Mouse (Mus musculus) midbrain, postnatal 0 days (tissue): ENCODE data around the gene Dclre1c. TPM values are rescaled to one million over a fixed set of nuclear protein-coding genes. Genes with fewer than 3 reads are reported as not detected.
"Not testable (repeated sequence)": the region's sequence is repeated elsewhere in the genome, so short reads cannot be mapped to it uniquely, and the experiment has no call there.

ENCODE experiments used
- ATAC-seq: fragments of 200-750 bp; cut with Nextera tagmentation; 2 replicates; pipeline ENCODE4 v1.8.0; 2017; ENCODE audit warnings: moderate number of reproducible peaks, mild to moderate bottlenecking, moderate TSS enrichment, moderate library complexity; ENCODE audit not compliant: low FRiP score
- DNase-seq: peaks from one replicate; pipeline ENCODE4 v3.0.0-alpha.2; 2015; ENCODE audit warnings: low spot score
- H3K27ac ChIP-seq: fragments of 300-500 bp; sonication (generic); 2 replicates; pipeline ENCODE4 v1.5.1; 2014; ENCODE audit warnings: low read depth, mild to moderate bottlenecking, low read length, mixed read lengths
- H3K27me3 ChIP-seq: fragments of 300-500 bp; sonication (generic); 2 replicates; pipeline ENCODE4 v1.6.1; 2014; ENCODE audit warnings: low read length, control low read depth, mixed read lengths; ENCODE audit not compliant: insufficient read depth
- H3K36me3 ChIP-seq: fragments of 300-500 bp; sonication (generic); 2 replicates; pipeline ENCODE4 v1.6.1; 2014; ENCODE audit warnings: low read length, control low read depth, mixed read lengths; ENCODE audit not compliant: insufficient read depth
- H3K4me1 ChIP-seq: fragments of 300-500 bp; sonication (generic); 2 replicates; pipeline ENCODE4 v1.6.1; 2014; ENCODE audit warnings: mild to moderate bottlenecking, control low read depth, antibody characterized with exemption, low read length, mixed read lengths; ENCODE audit not compliant: insufficient read depth
- H3K4me2 ChIP-seq: fragments of 300-500 bp; sonication (generic); 2 replicates; pipeline ENCODE4 v1.6.1; 2014; ENCODE audit warnings: low read depth, mild to moderate bottlenecking, low read length, mixed read lengths; ENCODE audit not compliant: poor library complexity, severe bottlenecking
- H3K4me3 ChIP-seq: fragments of 300-500 bp; sonication (generic); 2 replicates; pipeline ENCODE4 v1.5.1; 2014; ENCODE audit warnings: low read depth, mild to moderate bottlenecking, low read length, moderate library complexity
- H3K9ac ChIP-seq: fragments of 300-500 bp; sonication (generic); replicated peaks from 2 replicates; pipeline ENCODE4 v1.6.1; 2014; ENCODE audit warnings: mild to moderate bottlenecking, low read length, moderate library complexity, mixed read lengths; ENCODE audit not compliant: poor library complexity, severe bottlenecking
- H3K9me3 ChIP-seq: fragments of 300-500 bp; sonication (generic); 2 replicates; pipeline ENCODE4 v1.6.1; 2016; ENCODE audit warnings: low read length, control low read depth
- CTCF ChIP-seq: IDR thresholded peaks from 2 replicates; pipeline ENCODE4 v1.5.1; 2016; ENCODE audit warnings: antibody characterized with exemption, mild to moderate bottlenecking
- WGBS: fragments of 180-500 bp; shearing (Covaris S2); extraction: QIAGEN DNeasy Blood & Tissue Kit; methylation state at CpG from one replicate; pipeline ENCODE4 v1.1.7; 2014; 5-methylcytosine and 5-hydroxymethylcytosine counted together
- polyA plus RNA-seq: library from polyadenylated mRNA; unstranded; fragments of >200 nt; fragmentation: Nextera tagmentation; extraction: Ambion mirVana; gene quantifications from 2 replicates; pipeline ENCODE4 v1.2.1, GENCODE M21; 2015
- total RNA-seq: library from RNA; depleted of rRNA; stranded (reverse); fragments of >200 nt; gene quantifications from 2 replicates; pipeline ENCODE4 v1.2.3, GENCODE M21; 2014; rRNA removed

Gene Dclre1c
- total RNA-seq, result 6.6 and 9.4 TPM in 2 replicates
- polyA plus RNA-seq, result 6.3 and 6.8 TPM in 2 replicates

- Histone ChIP-seq H3K36me3 (no peaks in the 10 kb centered on the region), H3K9me3 (no peaks in the 10 kb centered on the region), H3K27ac (peak within 1 kb of the TSS; percentile 9; the same call in 1 of the 2 replicates), H3K9ac (peak within 1 kb of the TSS; percentile 64), H3K4me3 (peak within 1 kb of the TSS; percentile 74), H3K4me1 (no peaks in the 10 kb centered on the region), H3K27me3 (no peaks in the 10 kb centered on the region), H3K4me2 (peak within 1 kb of the TSS; percentile 93)
- ATAC-seq (peak; percentile 99), DNase-seq (peak; percentile 95)
- 2% methylated on average over 29 of the region's 29 CpGs for WGBS
- no peak; the same call in 1 of the 2 replicates for TF ChIP-seq CTCF
These were observed at the start of gene Dclre1c for GRCm38 (mm10) chr2:3423841-3424578. TSS of gene Dclre1c (plus strand) at chr2:3424131.

- H3K4me1 ChIP-seq, result no peaks in the 10 kb centered on the region
- ATAC-seq, result no peak
- no peak for TF ChIP-seq CTCF
- WGBS, result 84% methylated on average over 6 of the region's 6 CpGs
- H3K36me3 ChIP-seq, result no peaks in the 10 kb centered on the region
- H3K27me3 ChIP-seq, result no peaks in the 10 kb centered on the region
- no peak overlapping the region for H3K4me3 ChIP-seq
- no peak overlapping the region for H3K9ac ChIP-seq
- no peaks in the 10 kb centered on the region for H3K9me3 ChIP-seq
- no peak overlapping the region for H3K27ac ChIP-seq
- no peak overlapping the region for H3K4me2 ChIP-seq
- no peak for DNase-seq
These were observed 36.6 kb upstream of the Dclre1c start for GRCm38 (mm10) chr2:3387105-3387860.

GRCm38 (mm10) chr2:3391945-3392344 lies 32.0 kb upstream of the Dclre1c start:
- H3K4me1 ChIP-seq, result no peaks in the 10 kb centered on the region
- H3K4me2 ChIP-seq, result no peak overlapping the region
- no peak overlapping the region for H3K9ac ChIP-seq
- H3K9me3 ChIP-seq, result no peaks in the 10 kb centered on the region
- no peak for TF ChIP-seq CTCF
- H3K36me3 ChIP-seq, result no peaks in the 10 kb centered on the region
- H3K4me3 ChIP-seq, result no peak overlapping the region
- DNase-seq, result no peak
- H3K27me3 ChIP-seq, result no peaks in the 10 kb centered on the region
- H3K27ac ChIP-seq, result no peak overlapping the region
- 75% methylated on average over 2 of the region's 2 CpGs for WGBS
- ATAC-seq, result no peak

GRCm38 (mm10) chr2:3397110-3397509 lies 26.8 kb upstream of the Dclre1c start, which contains the start of gene Olah:
TSS of gene Olah (minus strand) at chr2:3397210.
- DNase-seq, H3K9me3 ChIP-seq, H3K4me2 ChIP-seq, H3K27me3 ChIP-seq, H3K9ac ChIP-seq, H3K4me3 ChIP-seq, H3K4me1 ChIP-seq, H3K27ac ChIP-seq, H3K36me3 ChIP-seq, ATAC-seq: not testable (repeated sequence)
- WGBS, result 67% methylated on average over 10 of the region's 10 CpGs

DNA sequence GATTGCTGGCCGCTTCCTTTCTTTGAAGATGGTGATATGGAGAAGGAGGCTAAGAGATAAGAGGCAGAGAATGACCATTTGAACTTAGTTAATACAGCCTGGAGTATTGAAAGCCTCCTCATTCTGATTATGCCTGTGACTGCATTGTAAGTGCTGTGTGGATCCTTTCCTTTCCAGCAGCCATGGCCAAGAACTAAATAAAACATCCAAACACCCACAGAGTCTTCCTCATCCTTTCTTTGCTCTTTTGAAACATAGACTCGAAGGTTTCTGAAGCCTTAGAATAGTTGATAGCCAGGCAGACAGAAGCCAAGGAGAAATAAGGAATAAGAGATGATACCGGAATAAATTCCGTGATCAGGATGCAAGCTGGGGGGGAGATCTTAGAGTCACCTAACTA lies 17.9 kb upstream of the Dclre1c start:
- TF ChIP-seq CTCF, result no peak
- no peaks in the 10 kb centered on the region for H3K27me3 ChIP-seq
- H3K4me1 ChIP-seq, result no peaks in the 10 kb centered on the region
- H3K9me3 ChIP-seq, result no peaks in the 10 kb centered on the region
- H3K36me3 ChIP-seq, result no peaks in the 10 kb centered on the region
- WGBS, result 82% methylated on average over 4 of the region's 4 CpGs
- no peak overlapping the region for H3K4me2 ChIP-seq
- H3K4me3 ChIP-seq, result no peak overlapping the region
- DNase-seq (no peak), ATAC-seq (no peak)
- no peak overlapping the region for H3K9ac ChIP-seq
- no peak overlapping the region for H3K27ac ChIP-seq

DNA sequence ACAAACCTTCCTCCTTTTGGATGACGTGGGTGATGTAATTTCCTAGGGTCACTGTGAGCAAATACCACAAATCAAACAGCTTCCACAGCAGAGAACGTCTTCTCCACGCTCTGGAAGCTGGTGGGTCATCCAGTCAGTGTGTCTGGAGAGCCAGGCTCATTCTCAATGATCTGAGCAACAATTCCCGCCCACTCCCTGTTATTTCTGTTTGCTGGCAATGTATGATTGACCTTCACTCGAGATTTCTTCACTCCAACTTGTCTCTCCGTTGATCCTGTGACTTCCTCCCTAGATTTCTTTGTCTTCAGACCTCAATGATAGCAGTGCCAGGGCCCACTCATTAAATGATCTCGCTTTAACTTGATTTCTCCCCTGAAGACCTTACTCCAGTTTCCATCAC lies 16.2 kb upstream of the Dclre1c start:
- no peak overlapping the region for H3K4me2 ChIP-seq
- H3K9me3 ChIP-seq, result no peaks in the 10 kb centered on the region
- no peak for TF ChIP-seq CTCF
- ATAC-seq (no peak), DNase-seq (no peak)
- WGBS, result 81% methylated on average over 7 of the region's 7 CpGs
- H3K4me1 ChIP-seq, result no peaks in the 10 kb centered on the region
- H3K9ac ChIP-seq, result no peak overlapping the region
- no peak overlapping the region for H3K4me3 ChIP-seq
- H3K27ac ChIP-seq, result no peak overlapping the region
- H3K27me3 ChIP-seq, result no peaks in the 10 kb centered on the region
- no peaks in the 10 kb centered on the region for H3K36me3 ChIP-seq
